Mouse (Mus musculus) intestine, embryonic 15.5 days (tissue): ENCODE results near the gene Ociad2. TPM values are rescaled to one million over a fixed set of nuclear protein-coding genes. Genes with fewer than 3 reads are reported as not detected.
"Not testable (repeated sequence)": the region's sequence is repeated elsewhere in the genome, so short reads cannot be mapped to it uniquely, and the experiment has no call there.

Experiments
- ATAC-seq: fragments of 200-750 bp; cut with Nextera tagmentation; 2 replicates; pipeline ENCODE4 v1.8.0; 2017; ENCODE audit warnings: moderate TSS enrichment, moderate library complexity
- H3K27ac ChIP-seq: fragments of 300-500 bp; sonication (generic); 2 replicates; pipeline ENCODE4 v1.5.1; 2015; ENCODE audit warnings: mild to moderate bottlenecking, inconsistent platforms
- H3K27me3 ChIP-seq: fragments of 300-500 bp; sonication (generic); replicated peaks from 2 replicates; pipeline ENCODE4 v1.6.1; 2015; ENCODE audit warnings: inconsistent platforms
- H3K36me3 ChIP-seq: fragments of 300-500 bp; sonication (generic); 2 replicates; pipeline ENCODE4 v1.6.1; 2015; ENCODE audit warnings: inconsistent platforms
- H3K4me1 ChIP-seq: fragments of 300-500 bp; sonication (generic); replicated peaks from 2 replicates; pipeline ENCODE4 v1.6.1; 2015; ENCODE audit warnings: inconsistent platforms
- H3K4me2 ChIP-seq: fragments of 300-500 bp; sonication (generic); replicated peaks from 2 replicates; pipeline ENCODE4 v1.6.1; 2015; ENCODE audit warnings: mild to moderate bottlenecking, inconsistent platforms
- H3K4me3 ChIP-seq: fragments of 300-500 bp; sonication (generic); replicated peaks from 2 replicates; pipeline ENCODE4 v1.5.1; 2015; ENCODE audit warnings: inconsistent platforms
- H3K9ac ChIP-seq: fragments of 300-500 bp; sonication (generic); 2 replicates; pipeline ENCODE4 v1.6.1; 2015; ENCODE audit warnings: inconsistent platforms
- H3K9me3 ChIP-seq: fragments of 300-500 bp; sonication (generic); 2 replicates; pipeline ENCODE4 v1.6.1; 2016; ENCODE audit warnings: inconsistent platforms
- WGBS: fragments of 180-500 bp; shearing (Covaris S2); methylation state at CpG from one replicate; pipeline ENCODE4 v1.1.7; 2015; 5-methylcytosine and 5-hydroxymethylcytosine counted together
- polyA plus RNA-seq: library from polyadenylated mRNA; unstranded; fragments of >200 nt; fragmentation: Nextera tagmentation; extraction: Ambion mirVana; gene quantifications from 2 replicates; pipeline ENCODE4 v1.2.1, GENCODE M21; 2015

Gene Ociad2
- polyA plus RNA-seq, 1 experiment from 2014 or later: 216 TPM

DNA sequence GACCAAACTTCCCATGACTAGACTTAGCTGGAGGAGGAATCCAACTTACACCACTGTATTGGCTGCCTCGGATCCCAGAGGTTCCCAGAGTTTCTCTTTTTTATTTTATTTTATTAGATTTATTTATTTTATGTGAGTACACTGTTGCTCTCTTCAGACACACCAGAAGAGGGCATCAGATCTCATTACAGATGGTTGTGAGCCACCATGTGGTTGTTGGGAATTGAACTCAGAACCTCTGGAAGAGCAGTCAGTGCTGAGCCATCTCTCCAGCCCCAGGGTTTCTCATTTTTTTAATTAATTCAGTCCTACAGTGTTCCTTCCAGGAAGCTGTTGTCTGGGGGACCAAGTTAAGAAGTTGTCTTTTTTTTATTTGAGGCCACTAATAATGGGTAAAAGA, 18.1 kb downstream of the Ociad2 start:
- H3K9me3 ChIP-seq: not testable (repeated sequence)

DNA sequence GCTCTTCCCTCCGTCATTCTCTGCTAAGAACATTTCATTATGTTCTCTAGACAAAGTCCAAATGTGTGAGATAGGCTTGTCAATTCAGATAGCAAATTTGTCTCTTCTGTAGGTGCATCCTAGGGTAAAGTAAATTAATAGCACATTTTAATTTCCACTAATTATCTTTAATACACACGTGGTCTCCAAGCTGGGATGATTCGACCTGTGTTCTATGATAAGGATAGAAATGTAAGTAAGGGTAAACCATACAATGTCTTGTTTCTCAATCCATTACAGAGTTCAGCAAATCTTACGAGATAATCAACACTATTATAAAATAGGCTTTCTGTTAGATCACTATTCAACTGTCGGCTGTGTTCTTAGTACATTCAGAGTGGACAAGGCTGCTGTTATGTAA, 21.5 kb downstream of the Ociad2 start:
- Histone ChIP-seq H3K27me3 (no peaks in the 10 kb centered on the region), H3K4me1 (no peaks in the 10 kb centered on the region), H3K9me3 (no peaks in the 10 kb centered on the region), H3K27ac (no peak overlapping the region), H3K4me3 (no peak overlapping the region), H3K36me3 (0 out of 2 replicates have a peak, but pooled peaks cover 9% of the 10 kb centered on the region), H3K9ac (no peak overlapping the region), H3K4me2 (no peak overlapping the region)
- ATAC-seq: no peak
- WGBS: 85% methylated on average over 5 of the region's 5 CpGs

More for the DNA sequence above, 18.1 kb downstream of the Ociad2 start:
- H3K4me1 ChIP-seq, H3K9ac ChIP-seq, H3K27ac ChIP-seq, H3K27me3 ChIP-seq, H3K4me3 ChIP-seq, H3K36me3 ChIP-seq, H3K4me2 ChIP-seq, ATAC-seq: not testable (repeated sequence)
- 98% methylated on average over 1 of the region's 1 CpGs for WGBS

DNA sequence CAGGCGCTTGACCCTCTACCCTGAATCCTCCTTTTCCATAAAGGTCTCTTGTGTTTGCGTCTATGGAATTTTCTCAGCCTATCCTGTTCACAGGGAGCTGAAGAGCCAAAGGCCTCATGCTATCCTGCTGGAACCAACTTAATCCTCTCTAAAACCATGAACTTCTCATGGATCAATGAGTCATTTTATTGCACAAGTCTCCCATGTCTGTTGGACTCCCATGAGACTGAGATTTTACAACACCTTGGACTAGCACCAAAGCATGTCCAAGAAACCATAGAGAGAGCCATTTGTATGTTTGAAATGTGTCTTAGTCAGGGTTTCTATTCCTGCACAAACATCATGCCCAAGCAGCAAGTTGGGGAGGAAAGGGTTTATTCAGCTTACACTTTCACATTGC, 26.2 kb downstream of the Ociad2 start:
- H3K36me3 ChIP-seq: peaks cover 13% of the 10 kb centered on the region
- WGBS: 96% methylated on average over 2 of the region's 2 CpGs
- ATAC-seq: no peak
- H3K9me3 ChIP-seq: no peaks in the 10 kb centered on the region
- H3K4me3 ChIP-seq: no peak overlapping the region
- no peak overlapping the region for H3K9ac ChIP-seq
- H3K27me3 ChIP-seq: no peaks in the 10 kb centered on the region
- H3K4me1 ChIP-seq: no peaks in the 10 kb centered on the region
- H3K27ac ChIP-seq: no peak overlapping the region
- H3K4me2 ChIP-seq: no peak overlapping the region

DNA sequence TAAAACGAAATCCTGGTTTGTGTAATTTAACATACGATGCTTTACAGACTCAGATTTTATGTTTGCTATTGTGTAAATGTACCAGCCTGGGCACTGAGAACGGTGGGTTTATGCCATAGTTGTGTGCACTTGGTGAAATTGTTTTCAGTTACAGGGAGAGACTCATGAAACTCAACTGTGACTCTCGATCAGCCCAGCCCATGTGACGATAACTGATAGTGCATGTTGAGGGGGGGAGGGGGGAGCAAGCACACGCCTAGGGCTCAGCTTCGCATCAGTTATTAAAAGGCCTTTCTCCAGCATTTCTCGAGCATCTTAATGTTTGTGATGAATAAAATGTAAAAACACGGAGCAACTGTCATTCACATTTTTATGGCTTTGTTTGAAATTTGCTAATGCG, 27.2 kb downstream of the Ociad2 start:
- H3K4me3 ChIP-seq: no peak overlapping the region
- 88% methylated on average over 10 of the region's 10 CpGs for WGBS
- H3K9me3 ChIP-seq: no peaks in the 10 kb centered on the region
- H3K4me1 ChIP-seq: no peaks in the 10 kb centered on the region
- H3K27me3 ChIP-seq: no peaks in the 10 kb centered on the region
- H3K36me3 ChIP-seq: peaks cover 19% of the 10 kb centered on the region
- H3K27ac ChIP-seq: no peak overlapping the region
- ATAC-seq: no peak
- no peak overlapping the region for H3K9ac ChIP-seq
- H3K4me2 ChIP-seq: no peak overlapping the region

DNA sequence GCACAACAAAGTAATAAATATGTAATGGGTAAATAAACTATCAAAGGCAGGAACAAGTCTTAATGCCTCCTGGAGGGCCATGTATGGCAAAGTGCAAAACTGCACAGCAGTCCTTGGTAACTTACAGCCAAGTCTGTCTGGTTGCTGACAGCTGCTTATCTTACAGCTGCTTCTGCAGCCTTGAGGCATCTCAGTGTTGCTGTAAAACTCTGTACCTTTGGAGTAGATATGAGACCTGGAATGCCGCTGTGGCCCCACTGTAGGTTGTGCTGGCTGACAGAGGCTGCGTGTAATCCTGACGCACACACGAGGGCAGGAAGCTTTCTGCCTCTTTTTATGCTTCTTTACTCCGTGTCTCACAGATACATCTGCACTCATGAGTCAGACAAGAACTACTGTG, 29.4 kb downstream of the Ociad2 start:
- WGBS: 81% methylated on average over 5 of the region's 5 CpGs
- H3K27ac ChIP-seq: no peak overlapping the region

DNA sequence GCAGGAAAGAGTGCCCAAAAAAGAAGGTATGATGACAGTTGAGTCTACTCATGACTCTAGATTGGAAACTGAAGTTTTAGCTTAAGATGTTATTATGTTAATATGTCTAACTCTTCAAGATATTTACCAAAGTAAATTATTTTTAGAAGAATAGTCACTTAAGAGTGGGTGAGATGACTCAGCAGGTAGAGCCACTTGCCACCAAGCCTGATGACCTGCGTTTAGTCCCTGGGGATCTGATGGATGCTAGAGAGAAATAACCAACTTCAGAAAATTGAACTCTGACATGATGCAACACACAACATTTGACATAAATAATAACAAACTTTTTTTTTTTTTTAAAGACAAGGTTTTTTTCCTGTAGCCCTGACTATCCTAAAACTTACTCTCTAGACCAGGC, 30.4 kb downstream of the Ociad2 start:
- WGBS: 87% methylated on average over 1 of the region's 1 CpGs
- no peaks in the 10 kb centered on the region for H3K4me1 ChIP-seq
- H3K4me3 ChIP-seq: no peak overlapping the region
- no peaks in the 10 kb centered on the region for H3K27me3 ChIP-seq
- no peaks in the 10 kb centered on the region for H3K9me3 ChIP-seq
- H3K9ac ChIP-seq: no peak overlapping the region
- no peak for ATAC-seq
- no peak overlapping the region for H3K27ac ChIP-seq
- no peak overlapping the region for H3K4me2 ChIP-seq
- H3K36me3 ChIP-seq: peaks cover 18% of the 10 kb centered on the region

More for the DNA sequence above, 29.4 kb downstream of the Ociad2 start:
- no peak overlapping the region for H3K4me2 ChIP-seq
- peaks cover 25% of the 10 kb centered on the region for H3K36me3 ChIP-seq
- peak; percentile 73 for ATAC-seq
- no peaks in the 10 kb centered on the region for H3K9me3 ChIP-seq
- H3K9ac ChIP-seq: no peak overlapping the region
- no peaks in the 10 kb centered on the region for H3K4me1 ChIP-seq
- H3K27me3 ChIP-seq: no peaks in the 10 kb centered on the region
- no peak overlapping the region for H3K4me3 ChIP-seq

DNA sequence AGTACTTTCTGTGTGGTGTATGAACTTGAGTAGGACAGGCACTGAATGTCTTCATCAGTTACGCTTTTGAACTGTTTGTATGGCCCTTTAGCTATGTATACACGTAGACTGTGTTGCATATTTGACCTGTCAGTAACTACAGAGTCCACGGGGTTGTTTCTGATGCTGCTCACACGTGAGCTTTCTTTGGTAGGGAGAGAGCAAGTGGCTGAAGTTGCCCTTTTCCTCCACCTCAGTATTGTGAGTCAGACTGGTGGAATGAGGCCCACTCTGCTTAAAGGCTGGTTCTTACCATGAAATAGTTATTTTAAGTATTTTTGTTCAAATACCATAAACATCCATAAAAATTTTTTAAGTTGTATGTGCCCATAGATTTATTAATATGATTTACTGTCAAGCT, 31.3 kb downstream of the Ociad2 start:
- Histone ChIP-seq H3K36me3 (peaks cover 17% of the 10 kb centered on the region), H3K9ac (no peak overlapping the region), H3K4me3 (no peak overlapping the region), H3K9me3 (no peaks in the 10 kb centered on the region), H3K27me3 (no peaks in the 10 kb centered on the region), H3K27ac (no peak overlapping the region), H3K4me2 (no peak overlapping the region), H3K4me1 (no peaks in the 10 kb centered on the region)
- WGBS: 83% methylated on average over 4 of the region's 4 CpGs
- ATAC-seq: no peak

DNA sequence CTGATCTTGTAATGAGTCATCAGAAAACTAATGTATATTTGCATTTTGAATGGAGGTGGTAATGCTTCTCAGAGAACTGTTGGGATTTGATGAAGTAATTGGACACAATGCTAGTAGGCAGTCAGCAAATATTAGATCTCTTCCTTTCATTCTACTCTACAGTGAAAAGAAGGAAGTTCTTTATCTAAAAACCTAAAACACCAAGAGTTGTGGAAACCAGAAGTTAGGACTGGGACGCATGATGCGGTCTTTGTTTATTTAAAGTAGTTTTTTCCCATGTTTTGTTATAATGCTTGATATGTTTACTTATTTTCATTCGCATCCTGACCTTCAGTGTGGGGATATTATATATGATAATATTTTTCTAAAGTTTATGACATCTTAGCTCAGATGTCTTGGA, 33.5 kb downstream of the Ociad2 start:
- H3K4me3 ChIP-seq: no peak overlapping the region
- no peak for ATAC-seq
- no peak overlapping the region for H3K9ac ChIP-seq
- no peak overlapping the region for H3K27ac ChIP-seq
- no peak overlapping the region for H3K4me2 ChIP-seq
- H3K36me3 ChIP-seq: peaks cover 17% of the 10 kb centered on the region
- H3K27me3 ChIP-seq: no peaks in the 10 kb centered on the region
- H3K4me1 ChIP-seq: no peaks in the 10 kb centered on the region
- H3K9me3 ChIP-seq: no peaks in the 10 kb centered on the region
- WGBS: 87% methylated on average over 3 of the region's 3 CpGs

DNA sequence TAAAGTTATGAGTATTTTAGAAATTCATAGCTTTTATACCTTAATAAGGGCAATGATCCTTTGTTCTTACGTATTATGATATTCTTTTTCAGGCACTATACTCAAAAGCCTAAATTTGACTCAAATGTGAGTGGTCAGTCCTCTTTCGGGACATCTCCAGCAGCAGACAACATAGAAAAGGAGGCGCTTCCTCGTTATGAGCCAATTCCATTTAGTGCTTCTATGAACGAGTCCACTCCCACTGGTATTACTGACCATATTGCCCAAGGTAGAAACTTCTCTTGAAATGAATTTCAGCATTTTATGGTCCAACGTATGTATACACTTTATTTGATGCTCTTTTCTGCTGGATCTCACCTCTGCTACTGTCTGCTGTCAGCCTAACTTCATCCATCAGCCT, 34.3 kb downstream of the Ociad2 start:
- 90% methylated on average over 6 of the region's 6 CpGs for WGBS
- Histone ChIP-seq H3K9me3 (no peaks in the 10 kb centered on the region), H3K4me1 (no peaks in the 10 kb centered on the region), H3K9ac (no peak overlapping the region), H3K4me3 (no peak overlapping the region), H3K27ac (no peak overlapping the region), H3K4me2 (no peak overlapping the region), H3K27me3 (no peaks in the 10 kb centered on the region), H3K36me3 (peaks cover 20% of the 10 kb centered on the region)
- no peak for ATAC-seq

DNA sequence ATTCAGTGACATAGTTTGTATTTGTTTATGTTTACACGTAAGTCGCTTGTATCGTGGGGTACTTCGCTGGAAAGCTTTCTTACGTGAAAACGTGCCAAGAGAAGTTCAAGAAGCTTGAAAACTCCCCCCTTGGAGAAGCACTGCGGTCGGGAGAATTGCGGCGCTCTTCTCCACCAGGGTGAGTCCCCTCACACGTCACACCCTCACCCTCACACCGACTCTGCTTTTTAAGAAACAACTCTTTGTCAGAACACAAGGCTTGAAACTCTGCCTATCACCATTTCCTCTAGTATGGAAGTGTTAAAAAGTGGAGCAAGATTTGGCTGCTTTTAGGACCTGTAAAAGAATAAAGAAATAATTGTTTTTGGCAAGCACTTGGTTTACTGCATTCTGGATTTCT, 36.3 kb downstream of the Ociad2 start:
- ATAC-seq: no peak
- 77% methylated on average over 12 of the region's 12 CpGs for WGBS
- Histone ChIP-seq H3K9me3 (no peaks in the 10 kb centered on the region), H3K4me3 (no peak overlapping the region), H3K27me3 (no peaks in the 10 kb centered on the region), H3K4me2 (no peak overlapping the region), H3K4me1 (no peaks in the 10 kb centered on the region), H3K36me3 (peaks cover 25% of the 10 kb centered on the region), H3K27ac (no peak overlapping the region), H3K9ac (no peak overlapping the region)

DNA sequence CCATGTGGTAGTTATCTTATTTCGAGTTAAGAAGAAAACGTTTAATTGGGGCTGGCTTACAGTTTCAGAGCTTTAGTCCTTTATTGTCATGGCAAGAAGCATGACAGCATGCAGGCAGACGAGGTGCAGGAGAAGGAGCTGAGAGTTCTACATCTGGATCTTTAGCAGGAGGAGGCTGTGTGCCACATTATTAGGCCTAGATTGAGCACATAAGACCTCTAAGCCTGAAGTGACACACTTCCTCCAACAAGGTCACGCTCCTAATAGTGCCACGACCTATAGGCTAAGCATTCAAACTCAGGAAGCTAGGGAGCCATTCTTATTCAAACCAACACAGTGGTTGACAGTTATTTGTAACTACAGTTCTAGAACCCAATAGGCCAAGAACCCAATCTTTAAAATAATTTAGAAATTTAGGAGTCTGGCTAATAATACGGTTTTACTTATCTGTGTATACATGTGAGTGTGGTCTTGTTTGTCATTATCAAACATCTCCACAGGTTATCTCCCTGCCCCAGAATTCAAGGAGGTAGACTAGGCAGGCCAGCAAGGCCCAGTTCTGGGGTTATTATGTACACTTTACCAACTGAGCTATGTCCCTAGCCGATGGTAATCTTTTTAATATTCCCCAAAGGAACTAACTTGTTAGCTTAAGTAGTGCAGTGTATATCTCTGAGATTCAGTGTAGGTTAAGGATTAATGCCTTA, 39.1 kb downstream of the Ociad2 start:
- H3K9ac ChIP-seq: no peak overlapping the region
- no peak overlapping the region for H3K27ac ChIP-seq
- H3K4me1 ChIP-seq: no peaks in the 10 kb centered on the region
- peaks cover 25% of the 10 kb centered on the region for H3K36me3 ChIP-seq
- no peak for ATAC-seq
- H3K9me3 ChIP-seq: no peaks in the 10 kb centered on the region
- H3K27me3 ChIP-seq: no peaks in the 10 kb centered on the region
- no peak overlapping the region for H3K4me3 ChIP-seq
- H3K4me2 ChIP-seq: no peak overlapping the region
- WGBS: 86% methylated on average over 7 of the region's 7 CpGs

DNA sequence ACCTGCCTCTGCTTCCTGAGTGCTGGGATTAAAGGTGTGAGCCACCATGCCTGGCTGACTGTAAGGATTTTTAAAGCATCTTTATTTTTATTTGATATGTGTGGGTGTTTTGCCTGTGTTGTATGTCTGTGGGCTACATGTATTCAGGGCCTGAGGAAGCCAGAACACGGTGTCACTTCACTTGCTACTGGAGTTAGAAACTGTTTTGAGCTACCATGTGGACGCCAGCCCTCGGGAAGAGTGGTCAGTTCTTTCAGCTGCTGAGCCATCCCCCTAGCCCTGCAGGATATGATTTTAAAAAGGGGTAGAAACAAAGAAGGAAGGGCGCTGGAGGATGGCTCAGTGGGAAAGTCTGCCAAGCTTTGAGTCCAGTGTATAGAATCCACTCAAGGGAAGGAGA, 44.9 kb downstream of the Ociad2 start:
- Histone ChIP-seq H3K36me3 (peaks cover 21% of the 10 kb centered on the region), H3K9ac (no peak overlapping the region), H3K27me3 (no peaks in the 10 kb centered on the region), H3K4me1 (peaks cover 3% of the 10 kb centered on the region; the same call in 1 of the 2 replicates), H3K4me2 (no peak overlapping the region), H3K4me3 (no peak overlapping the region), H3K9me3 (no peaks in the 10 kb centered on the region), H3K27ac (no peak overlapping the region)
- WGBS: 94% methylated on average over 4 of the region's 4 CpGs
- ATAC-seq: no peak

DNA sequence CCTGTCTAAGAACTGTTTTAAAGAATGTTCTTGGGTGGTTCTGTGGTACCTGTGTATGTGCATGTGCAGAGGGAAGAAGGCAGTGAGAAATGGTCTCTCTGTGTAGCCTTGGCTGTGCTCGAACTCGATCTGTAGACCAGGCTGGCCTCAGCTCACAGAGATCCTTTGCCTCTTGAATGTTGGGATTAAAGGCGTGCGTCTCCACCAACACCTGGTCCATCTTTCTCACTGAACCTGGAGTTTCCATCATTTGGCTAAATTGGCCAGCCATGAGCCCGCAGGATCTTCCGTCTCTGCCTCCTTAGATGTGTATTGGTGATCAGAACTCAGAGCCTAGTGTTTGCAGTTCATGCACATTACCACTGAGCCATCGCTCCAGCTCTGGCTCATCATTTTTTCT, 45.8 kb downstream of the Ociad2 start:
- Histone ChIP-seq H3K9me3 (no peaks in the 10 kb centered on the region), H3K4me1 (peaks cover 3% of the 10 kb centered on the region; the same call in 1 of the 2 replicates), H3K4me2 (no peak overlapping the region), H3K27ac (no peak overlapping the region), H3K36me3 (peaks cover 16% of the 10 kb centered on the region), H3K9ac (no peak overlapping the region), H3K27me3 (no peaks in the 10 kb centered on the region), H3K4me3 (no peak overlapping the region)
- ATAC-seq: no peak
- WGBS: 96% methylated on average over 7 of the region's 7 CpGs
